ENCODE assay signal across 8 mouse cellular contexts in the genomic region with DNA sequence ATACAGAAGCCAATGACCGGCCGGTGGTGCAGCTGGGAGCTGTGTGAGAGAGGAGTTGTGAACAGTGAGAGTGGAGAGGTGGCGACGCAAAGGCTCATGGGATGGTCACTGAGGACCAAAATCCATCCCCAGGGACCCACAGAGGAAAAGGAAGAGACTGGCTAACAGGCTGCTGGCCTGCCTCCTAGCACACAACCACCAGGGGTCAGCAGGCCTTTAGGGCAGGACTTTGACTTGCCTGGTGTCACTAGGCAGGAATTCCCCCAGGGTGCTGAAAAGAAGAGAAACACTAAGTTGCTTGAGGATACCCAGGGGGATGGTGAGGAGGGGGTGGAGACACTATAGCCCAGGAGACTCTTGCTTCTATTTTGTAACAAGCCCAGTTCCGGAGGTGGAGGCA. TPM values are rescaled to one million over a fixed set of nuclear protein-coding genes. Genes with fewer than 3 reads are reported as not detected.
A peak's percentile ranks its signal among the peaks of the same experiment; 100 is the strongest.
DNase-seq lines count a peak whose midpoint lies in the region; ATAC-seq and TF ChIP-seq lines count a peak whose summit lies in the region.

No protein-coding gene starts in this region.

- peak overlapping the region; percentile 49 for H3K27ac ChIP-seq in liver, embryonic 12.5 days
- H3K27ac ChIP-seq in small intestine, adult 2 months (ENCODE audit: insufficient read depth, low read depth, low read length): no peak overlapping the region

- H3K27me3 ChIP-seq in liver, embryonic 12.5 days (replicated peaks): peaks cover 22% of the 10 kb centered on the region
- H3K27me3 ChIP-seq in small intestine, adult 2 months (ENCODE audit: control insufficient read depth, insufficient read depth, low read length): no peaks in the 10 kb centered on the region; the same call in 1 of the 2 replicates

- peak overlapping the region; percentile 83 for H3K9ac ChIP-seq in liver, embryonic 12.5 days

- peak overlapping the region; percentile 78 for H3K4me2 ChIP-seq in liver, embryonic 12.5 days

- TF ChIP-seq CTCF in small intestine, adult 2 months (IDR thresholded peaks at IDR 0.05; ENCODE audit: extremely low read depth, insufficient read length, insufficient replicate concordance, low read depth, low read length): peak; percentile 56; the same call in 1 of the 2 replicates

- H3K9me3 ChIP-seq in liver, embryonic 12.5 days (replicated peaks): no peaks in the 10 kb centered on the region

- peaks cover 57% of the 10 kb centered on the region for H3K4me1 ChIP-seq in liver, embryonic 12.5 days
- H3K4me1 ChIP-seq in small intestine, adult 2 months (ENCODE audit: control insufficient read depth, insufficient read depth, insufficient read length, low read length): peaks cover 5% of the 10 kb centered on the region

- 37% methylated on average over 5 of the region's 5 CpGs for WGBS in liver, embryonic 12.5 days (ENCODE audit: insufficient replicate concordance)
- WGBS in small intestine, adult 2 months: 75% methylated on average over 5 of the region's 5 CpGs

- DNase-seq in cerebellum, adult 9-11 months: peak; percentile 36
- no peak for DNase-seq in cerebellum, adult 9-10 months
- peak; percentile 21 for DNase-seq in thymus, postnatal 14 days
- no peak for DNase-seq in thymus, postnatal 36 days
- peak; percentile 53 for DNase-seq in gastrocnemius, postnatal 25 days
- DNase-seq in left cerebral cortex, adult 18-20 months (ENCODE audit: low spot score in 2 of 2): no peak

- 0 out of 2 replicates have a peak, but pooled peaks have one; percentile 20 for TF ChIP-seq POLR2A in small intestine, adult 2 months (IDR thresholded peaks at IDR 0.05; ENCODE audit: low read depth, low read length)

- H3K36me3 ChIP-seq in liver, embryonic 12.5 days: peaks cover 53% of the 10 kb centered on the region
- peaks cover 42% of the 10 kb centered on the region for H3K36me3 ChIP-seq in small intestine, adult 2 months (ENCODE audit: control insufficient read depth, insufficient read depth, low read length)

- no peak for ATAC-seq in liver, embryonic 12.5 days

- peak overlapping the region; percentile 71 for H3K4me3 ChIP-seq in liver, embryonic 12.5 days
- no peak overlapping the region for H3K4me3 ChIP-seq in small intestine, adult 2 months (ENCODE audit: low read depth, low read length)

RNA-seq across cellular contexts. Expression of a gene that starts 2.0 kb away (rescaled TPM):
- under 1 TPM; 0.18 to 0.21 TPM for total RNA-seq in gastrocnemius, postnatal 25 days (2021)
- 29.6 and 33.4 TPM in 2 replicates for polyA plus RNA-seq in liver, embryonic 12.5 days (2016; fragmentation: Nextera tagmentation; extraction: Ambion mirVana)
- 0.61 and 0.91 TPM in 2 replicates for polyA plus RNA-seq in small intestine, adult 2 months (2012; rRNA removed)
- 1 to 10 TPM; 3.7 to 4.4 TPM for total RNA-seq in left cerebral cortex, adult 18-20 months (2021)

RNA-seq across cellular contexts. Expression of a gene that starts 7.5 kb away (rescaled TPM):
- 10 to 100 TPM; 50.9 to 69.2 TPM for total RNA-seq in gastrocnemius, postnatal 25 days (2021)
- 392 and 399 TPM in 2 replicates for polyA plus RNA-seq in liver, embryonic 12.5 days (2016; fragmentation: Nextera tagmentation; extraction: Ambion mirVana)
- 117 and 144 TPM in 2 replicates for polyA plus RNA-seq in small intestine, adult 2 months (2012; rRNA removed)
- 100 to 1,000 TPM; 158 to 163 TPM for total RNA-seq in left cerebral cortex, adult 18-20 months (2021)

RNA-seq across cellular contexts. Expression of a gene that starts 58.8 kb away (rescaled TPM):
- 10 to 100 TPM; 14.0 to 16.7 TPM for total RNA-seq in gastrocnemius, postnatal 25 days (2021)
- 89.6 and 95.1 TPM in 2 replicates for polyA plus RNA-seq in liver, embryonic 12.5 days (2016; fragmentation: Nextera tagmentation; extraction: Ambion mirVana)
- polyA plus RNA-seq in small intestine, adult 2 months (2012; rRNA removed): 15.1 and 32.2 TPM in 2 replicates
- total RNA-seq in left cerebral cortex, adult 18-20 months (2021): 10 to 100 TPM; 69.6 to 74.9 TPM

RNA-seq across cellular contexts. Expression of a gene that starts 58.9 kb away (rescaled TPM):
- 10 to 100 TPM; 42.1 to 47.7 TPM for total RNA-seq in gastrocnemius, postnatal 25 days (2021)
- 199 TPM in 2 replicates for polyA plus RNA-seq in liver, embryonic 12.5 days (2016; fragmentation: Nextera tagmentation; extraction: Ambion mirVana)
- polyA plus RNA-seq in small intestine, adult 2 months (2012; rRNA removed): 5.1 and 5.3 TPM in 2 replicates
- 10 to 100 TPM; 28.7 to 33.7 TPM for total RNA-seq in left cerebral cortex, adult 18-20 months (2021)

Comparison
In these comparisons a context has a peak if more than half of its experiments do, and no peak if none do; other contexts are left out.
1. DNase-seq: peak in cerebellum, adult 9-11 months (single experiment), thymus, postnatal 14 days (single experiment) and gastrocnemius, postnatal 25 days (single experiment); none in cerebellum, adult 9-10 months (single experiment), thymus, postnatal 36 days (0 of 2) and left cerebral cortex, adult 18-20 months (0 of 2).